Mouse (Mus musculus) hindbrain, embryonic 10.5 days (tissue): ENCODE measurements at regions not wholly inside any gene's neighbourhood (a gene's known extent, or its start where the extent isn't known, plus 50 kb on each side); places are given as distances from the start of the nearest gene placed in this dataset.
A peak's percentile ranks its signal among the peaks of the same experiment; 100 is the strongest.

Source experiments
- DNase-seq: peaks from one replicate; pipeline ENCODE4 v3.0.0-alpha.2; 2017; ENCODE audit warnings: low spot score
- H3K27ac ChIP-seq: fragments of 300-500 bp; sonication (generic); 2 replicates; pipeline ENCODE4 v1.5.1; 2016; ENCODE audit warnings: mild to moderate bottlenecking, moderate library complexity
- H3K27me3 ChIP-seq: fragments of 300-500 bp; sonication (generic); 2 replicates; pipeline ENCODE4 v1.6.1; 2016; ENCODE audit warnings: mild to moderate bottlenecking; ENCODE audit not compliant: poor library complexity, insufficient read depth, severe bottlenecking
- H3K36me3 ChIP-seq: fragments of 300-500 bp; sonication (generic); 2 replicates; pipeline ENCODE4 v1.6.1; 2016; ENCODE audit warnings: mild to moderate bottlenecking, moderate library complexity
- H3K4me1 ChIP-seq: fragments of 300-500 bp; sonication (generic); replicated peaks from 2 replicates; pipeline ENCODE4 v1.6.1; 2016; ENCODE audit warnings: mild to moderate bottlenecking
- H3K4me3 ChIP-seq: fragments of 300-500 bp; sonication (generic); 2 replicates; pipeline ENCODE4 v1.5.1; 2016; ENCODE audit warnings: mild to moderate bottlenecking, moderate library complexity
- H3K9me3 ChIP-seq: fragments of 300-500 bp; sonication (generic); 2 replicates; pipeline ENCODE4 v1.6.1; 2016; ENCODE audit warnings: mild to moderate bottlenecking, moderate library complexity
- WGBS: fragments of 180-500 bp; shearing (Covaris S2); methylation state at CpG from one replicate; pipeline ENCODE4 v1.1.7; 2016; 5-methylcytosine and 5-hydroxymethylcytosine counted together

DNA sequence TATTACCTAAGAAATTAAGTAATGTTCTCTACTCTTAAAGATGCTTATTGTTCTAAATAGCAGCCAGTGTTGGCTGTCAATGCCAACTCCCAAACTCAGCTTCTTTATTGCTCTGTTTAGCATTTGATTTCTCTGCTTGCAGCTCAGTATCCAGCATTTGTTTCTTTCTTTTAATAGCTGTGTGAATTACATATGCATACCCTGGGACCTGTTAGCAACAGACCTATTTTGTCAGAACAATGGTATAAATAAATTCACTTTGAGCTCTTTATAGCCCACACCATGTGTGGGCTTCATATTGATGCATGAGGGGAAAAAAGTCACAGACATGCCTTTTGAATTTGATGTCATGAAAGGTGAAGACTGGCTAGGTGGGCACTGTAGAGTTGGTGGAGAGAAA lies 732.4 kb downstream of the Nsun3 start:
- H3K4me3 ChIP-seq = no peak overlapping the region

DNA sequence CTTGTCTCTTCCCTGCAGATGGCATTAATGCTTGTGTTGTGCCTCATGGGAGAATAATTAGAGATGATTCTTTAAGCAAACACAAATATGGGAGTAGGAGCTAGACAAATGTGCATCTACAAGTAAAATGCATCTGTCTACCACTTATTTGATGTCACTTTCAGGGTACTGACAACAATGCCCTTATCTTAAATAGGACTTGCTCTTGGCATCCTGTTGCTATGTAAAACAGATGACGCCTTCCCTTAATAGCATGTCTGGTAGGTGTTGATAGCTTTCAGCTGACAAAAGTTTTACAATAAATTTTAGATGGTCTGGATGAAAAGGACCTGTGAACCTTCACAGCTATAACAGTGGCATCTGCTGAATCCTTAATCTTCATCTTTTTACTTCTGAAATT lies 748.6 kb downstream of the Nsun3 start:
- H3K27me3 ChIP-seq = no peaks in the 10 kb centered on the region
- WGBS = 80% methylated on average over 1 of the region's 1 CpGs
- DNase-seq = no peak
- H3K36me3 ChIP-seq = no peaks in the 10 kb centered on the region
- no peaks in the 10 kb centered on the region for H3K9me3 ChIP-seq
- no peak overlapping the region for H3K27ac ChIP-seq
- H3K4me1 ChIP-seq = no peaks in the 10 kb centered on the region
- H3K4me3 ChIP-seq = no peak overlapping the region

More for the DNA sequence above, 732.4 kb downstream of the Nsun3 start:
- no peak overlapping the region for H3K27ac ChIP-seq
- H3K36me3 ChIP-seq = no peaks in the 10 kb centered on the region
- no peaks in the 10 kb centered on the region for H3K4me1 ChIP-seq
- no peaks in the 10 kb centered on the region for H3K27me3 ChIP-seq
- no peak for DNase-seq
- H3K9me3 ChIP-seq = no peaks in the 10 kb centered on the region

DNA sequence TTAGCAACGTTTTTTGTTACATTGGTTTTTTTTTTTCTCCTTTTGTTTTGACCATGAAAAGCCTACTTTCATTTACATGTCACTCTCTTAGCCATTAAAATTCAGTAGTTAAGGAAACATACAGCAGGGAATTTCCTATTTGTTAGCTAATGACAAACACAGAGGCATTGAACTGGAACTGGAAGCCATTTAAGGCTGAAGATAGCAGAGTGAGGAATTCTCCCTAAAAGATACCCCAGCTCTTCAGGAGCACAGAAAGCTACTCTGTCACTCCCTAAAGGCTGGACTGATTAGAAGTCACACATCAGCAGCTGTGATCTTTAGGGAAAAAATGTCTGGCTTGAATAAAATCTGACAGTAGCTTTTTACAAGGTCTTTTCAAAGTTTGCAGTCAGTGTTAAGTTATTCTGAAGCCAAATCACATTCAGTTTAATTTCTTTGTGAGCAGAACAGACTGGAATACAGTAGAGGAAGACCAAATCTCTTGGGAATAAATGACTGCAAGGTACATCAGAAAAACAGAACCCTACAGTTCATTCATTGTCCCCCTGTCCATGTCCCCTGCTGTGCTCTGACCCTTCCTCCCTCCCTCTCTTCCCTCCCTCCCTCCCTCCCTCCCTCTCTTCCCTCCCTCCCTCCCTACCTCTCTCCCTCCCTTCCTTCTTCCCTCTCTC lies 796.1 kb downstream of the Nsun3 start:
- Histone ChIP-seq H3K27ac (peak overlapping the region; percentile 35; the same call in 1 of the 2 replicates), H3K27me3 (no peaks in the 10 kb centered on the region), H3K4me1 (peaks cover 16% of the 10 kb centered on the region), H3K9me3 (no peaks in the 10 kb centered on the region), H3K36me3 (no peaks in the 10 kb centered on the region), H3K4me3 (no peak overlapping the region)
- DNase-seq = no peak
- 26% methylated on average over 1 of the region's 1 CpGs for WGBS
